Mouse (Mus musculus) CD4-positive, CD25-positive, alpha-beta regulatory T cell, adult 2 months (primary cell): ENCODE measurements around the gene Cdr2l.

Experiments
- DNase-seq: peaks from one replicate; pipeline ENCODE4 v3.0.0-alpha.2; 2012; ENCODE audit warnings: low read depth, low spot score

The Cdr2l gene

DNA sequence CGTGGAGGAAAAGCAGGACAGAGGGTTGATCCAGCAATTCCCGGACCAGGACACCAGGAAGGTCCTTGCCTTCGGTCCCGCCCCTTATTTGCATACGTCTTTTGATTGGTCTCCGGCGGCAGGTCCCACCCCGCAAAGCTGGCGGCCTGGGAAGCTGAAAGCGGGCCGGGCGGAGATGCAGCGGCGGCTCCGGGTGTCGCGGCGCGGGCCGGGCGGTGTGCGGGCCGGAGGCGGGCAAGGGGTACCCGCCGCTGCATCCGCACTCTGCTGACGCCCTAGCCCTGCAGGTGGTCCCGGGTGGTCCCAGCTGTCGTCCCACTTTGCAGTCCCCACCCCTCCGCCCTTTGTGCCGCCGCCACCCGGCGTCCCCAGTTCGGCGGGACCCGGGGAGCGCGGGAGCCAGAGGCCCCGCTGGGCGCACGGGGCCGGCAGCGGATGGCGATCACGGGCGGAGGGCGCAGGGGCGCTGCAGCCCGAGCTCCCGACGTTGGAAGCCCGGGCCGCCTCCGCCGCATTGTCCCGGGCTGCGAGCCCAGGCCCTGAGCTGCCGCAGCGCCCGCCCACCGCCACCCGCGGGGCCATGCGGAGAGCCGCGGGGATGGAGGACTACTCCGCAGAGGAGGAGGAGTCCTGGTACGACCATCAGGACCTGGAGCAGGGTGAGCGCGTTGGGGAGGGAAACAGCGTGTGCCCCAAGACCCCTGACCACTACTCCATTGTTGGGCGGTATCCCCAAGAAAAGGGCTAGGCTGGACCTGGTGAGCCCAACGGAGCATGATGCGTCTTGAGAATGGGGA, at the start of gene Cdr2l:
TSS of gene Cdr2l (plus strand) at position 174 of the 797 bp plus-strand sequence.
- DNase-seq: peak; percentile 45

DNA sequence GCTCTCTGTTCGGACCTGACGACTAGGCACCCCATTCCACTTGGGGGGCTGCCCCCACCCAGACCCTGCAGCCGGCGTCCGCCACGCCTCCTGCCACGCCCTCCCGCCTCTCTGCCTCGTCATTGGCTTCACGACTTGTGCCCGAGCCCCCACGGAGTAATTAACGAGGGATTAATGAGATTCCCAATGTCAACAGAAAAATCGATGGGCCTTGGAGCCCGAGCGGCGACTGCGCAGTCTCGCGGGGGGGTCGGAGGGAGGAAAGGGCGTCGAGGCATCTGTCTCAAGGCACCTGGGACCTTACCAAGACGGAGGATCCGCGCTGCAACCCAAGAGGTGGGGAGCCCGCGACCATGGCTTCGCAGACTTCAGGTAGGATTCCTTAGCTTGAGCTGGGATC, 47.2 kb upstream of the Cdr2l start, which contains the start of gene Otop3:
TSS of gene Otop3 (plus strand) at position 201 of the 400 bp plus-strand sequence.
- no peak for DNase-seq

DNA sequence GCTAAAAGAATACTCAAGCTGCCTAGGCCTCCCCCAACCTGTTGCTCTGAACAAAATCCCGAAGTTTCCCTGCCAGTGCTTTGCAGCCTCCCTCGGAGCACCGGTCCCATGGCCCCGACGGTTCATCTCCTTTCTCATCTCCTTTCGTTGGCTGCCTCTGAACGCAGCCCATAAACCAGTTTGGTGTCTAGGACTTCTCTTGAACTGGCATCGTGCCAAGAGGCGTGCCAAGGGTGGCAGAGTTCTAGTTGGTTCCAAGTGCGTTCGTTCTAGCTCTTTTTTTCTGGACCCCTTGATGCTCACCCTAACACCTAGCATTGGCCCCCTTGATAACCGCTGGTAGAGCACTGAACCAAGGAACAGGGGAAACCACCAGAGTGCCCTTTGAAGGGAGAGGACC, 46.5 kb upstream of the Cdr2l start:
- DNase-seq: no peak

DNA sequence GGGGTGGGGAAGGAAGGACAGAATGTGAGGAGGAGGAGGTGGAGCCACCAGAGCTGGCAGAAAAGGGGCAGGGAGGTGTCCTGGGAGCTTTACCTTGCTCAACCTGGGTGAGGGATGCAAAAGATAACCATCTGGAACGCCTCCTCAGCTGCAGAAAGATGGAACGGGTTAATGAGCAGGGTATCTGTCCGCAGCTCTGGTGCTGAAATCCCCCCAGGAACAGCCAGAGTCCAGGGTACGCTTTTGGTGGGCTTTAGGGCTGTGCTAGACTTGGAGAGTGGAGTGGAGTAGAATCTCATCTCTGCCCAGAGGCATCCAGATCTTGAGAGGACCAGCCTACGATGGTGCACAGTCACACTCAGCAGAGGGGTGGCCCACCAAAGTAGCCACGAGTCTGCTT, 45.6 kb upstream of the Cdr2l start:
- DNase-seq: no peak

DNA sequence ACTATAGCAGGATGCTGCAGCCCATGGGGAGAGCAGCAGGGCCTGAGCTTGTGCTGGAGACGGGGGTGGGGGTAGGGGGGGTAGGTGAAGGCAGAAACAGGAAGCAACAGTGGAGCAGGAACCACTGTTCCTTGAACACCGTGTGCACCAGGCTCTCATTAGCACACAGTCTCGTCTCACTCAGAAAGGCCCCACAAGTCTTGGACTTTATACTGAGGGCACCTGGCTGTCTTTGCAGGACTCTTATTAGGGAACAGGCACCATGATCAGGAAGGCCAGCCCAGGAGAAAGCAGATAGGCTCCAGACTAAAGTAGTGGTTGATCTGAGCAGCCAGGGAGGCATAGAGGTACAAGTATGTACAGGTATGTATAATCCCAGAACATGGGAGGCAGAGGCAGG, 44.4 kb upstream of the Cdr2l start:
- no peak for DNase-seq

DNA sequence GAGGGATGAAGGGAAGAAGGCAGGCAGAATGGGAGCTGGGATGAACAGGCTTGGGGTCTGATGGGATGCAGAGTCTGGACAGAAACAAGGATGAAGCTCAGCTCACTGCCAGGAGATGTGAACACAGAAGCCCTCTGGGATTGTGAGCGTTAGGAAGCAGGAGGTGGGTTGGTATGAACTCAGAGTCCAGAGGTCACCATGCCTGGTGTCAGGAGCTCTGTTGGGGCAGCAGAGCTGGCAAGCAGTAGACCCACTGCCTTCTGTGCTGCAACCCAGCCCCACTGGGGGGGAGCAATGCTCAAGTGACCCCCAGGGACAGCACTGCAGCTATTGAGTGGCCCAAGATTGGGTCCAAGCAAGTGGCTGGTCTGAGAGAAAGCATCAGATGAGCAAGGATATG, 43.9 kb upstream of the Cdr2l start:
- DNase-seq: no peak

DNA sequence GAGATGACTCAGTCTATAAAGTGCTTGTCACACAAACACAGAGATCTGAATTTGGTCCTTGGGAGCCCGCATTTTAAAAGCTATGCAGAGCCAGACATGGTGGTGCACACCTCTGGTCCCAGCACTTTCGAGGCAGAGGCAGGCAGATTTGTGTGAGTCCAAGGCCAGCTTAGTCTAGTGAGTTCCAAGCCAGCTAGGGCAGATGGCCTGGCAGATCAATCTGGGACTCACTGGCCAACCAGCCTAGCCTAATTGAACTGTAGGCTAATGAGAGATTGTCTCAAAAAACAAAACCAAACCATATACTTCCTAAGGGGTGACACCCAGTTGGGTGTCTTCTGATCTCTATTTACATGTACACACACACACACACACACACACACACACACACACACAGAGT, 40.5 kb upstream of the Cdr2l start:
- no peak for DNase-seq

DNA sequence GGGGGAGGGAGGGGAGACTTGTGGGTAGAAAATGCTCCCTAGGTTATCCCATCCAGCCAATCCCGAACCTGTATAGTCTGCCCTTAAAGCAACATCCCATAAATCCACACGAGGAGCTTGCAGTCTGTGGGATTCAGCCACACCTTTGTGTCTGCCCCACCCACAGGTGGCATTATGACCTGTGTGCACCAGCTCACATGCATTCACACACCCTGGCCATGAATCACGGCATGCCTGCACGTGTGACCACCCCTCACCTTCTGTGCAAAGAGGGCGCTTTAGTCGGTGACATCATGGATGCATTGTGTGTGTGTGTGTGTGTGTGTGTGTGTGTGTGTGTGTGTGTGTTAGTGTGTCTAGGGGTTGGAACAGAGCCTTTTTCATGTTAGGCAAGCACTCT, 39.9 kb upstream of the Cdr2l start:
- DNase-seq: no peak

DNA sequence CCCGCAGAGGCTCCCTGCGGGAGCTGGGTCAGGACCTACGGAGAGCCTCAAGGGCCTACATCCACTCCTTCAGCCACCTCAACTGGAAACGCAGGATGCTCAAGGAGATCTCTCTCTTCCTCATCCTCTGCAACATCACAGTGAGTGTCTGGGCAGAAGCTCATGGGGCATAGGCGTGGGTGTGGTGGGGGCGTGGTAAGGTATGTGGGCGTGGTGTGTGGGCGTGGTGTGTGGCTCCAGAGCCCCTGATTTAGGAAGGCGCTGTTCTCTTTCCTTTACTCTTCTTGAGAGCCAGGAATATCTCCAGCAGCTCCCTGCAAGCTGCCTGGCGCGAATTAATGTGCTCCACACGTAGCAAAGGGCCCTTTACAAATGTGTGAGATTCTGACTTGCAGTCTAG, 36.7 kb upstream of the Cdr2l start:
- no peak for DNase-seq

DNA sequence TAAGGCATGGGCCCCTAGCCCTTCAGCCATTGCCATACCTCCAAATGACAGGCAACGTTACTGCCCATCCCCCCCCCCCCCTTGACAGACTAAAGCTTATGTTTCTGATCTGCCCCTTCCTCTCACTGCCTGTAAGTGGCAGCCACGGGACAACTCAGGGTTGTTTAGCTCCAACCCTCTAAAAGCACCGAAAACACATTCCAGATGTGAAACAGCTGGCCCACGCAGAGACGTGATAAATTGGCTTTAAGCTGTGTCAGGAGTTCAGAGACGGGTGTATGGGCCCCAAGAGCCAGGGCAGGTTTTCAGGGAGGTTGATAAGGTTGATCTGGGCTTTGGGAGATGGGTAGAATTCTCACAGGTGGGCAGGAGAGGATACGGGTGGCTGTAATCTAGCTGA, 36.2 kb upstream of the Cdr2l start:
- DNase-seq: no peak

DNA sequence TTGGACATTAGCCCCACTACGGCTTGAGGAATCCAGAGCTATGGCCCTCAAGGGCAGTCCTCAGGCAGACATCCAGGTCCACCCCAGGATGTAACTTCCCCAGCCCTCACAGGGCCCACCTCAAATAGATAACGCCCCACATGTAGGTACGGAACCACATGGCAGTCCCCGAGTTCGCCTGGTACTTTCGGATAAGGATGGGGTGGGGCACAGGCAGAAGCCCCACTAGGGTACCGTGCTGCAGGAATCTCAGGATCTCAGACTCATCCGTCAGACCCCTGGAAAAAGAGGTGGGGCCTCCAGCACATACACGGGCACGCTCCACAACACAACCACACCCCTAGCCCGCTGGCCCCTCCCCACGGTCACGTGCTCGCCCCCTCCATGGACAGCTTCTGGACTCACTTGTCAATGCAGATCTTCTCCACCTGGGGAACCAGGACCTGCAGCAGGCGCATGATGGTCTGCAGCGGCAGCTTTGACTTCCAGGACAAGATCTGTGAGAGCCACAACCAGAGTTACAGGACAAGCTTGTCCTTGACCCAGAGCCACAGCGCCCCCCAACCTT, 33.0 kb upstream of the Cdr2l start:
- no peak for DNase-seq

DNA sequence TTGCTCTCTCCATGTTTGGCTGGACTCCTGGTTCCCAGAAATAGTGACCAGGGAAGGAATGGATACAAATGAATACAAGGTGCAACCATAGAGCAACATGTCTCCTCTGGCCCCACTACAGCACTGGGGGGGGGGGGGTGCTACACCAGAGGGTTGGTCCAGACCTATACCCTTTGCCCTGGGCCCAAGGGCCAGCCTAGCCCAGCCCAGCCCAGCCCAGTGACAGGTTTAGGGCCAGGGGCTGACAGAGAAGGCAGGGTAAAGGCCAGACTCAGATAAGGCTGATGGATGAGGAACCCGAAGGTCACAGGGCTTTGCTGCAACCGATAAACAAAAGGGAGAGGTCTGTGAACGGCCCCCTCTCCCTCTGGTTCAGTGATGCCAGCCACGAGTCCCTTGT, 31.7 kb upstream of the Cdr2l start:
- no peak for DNase-seq

DNA sequence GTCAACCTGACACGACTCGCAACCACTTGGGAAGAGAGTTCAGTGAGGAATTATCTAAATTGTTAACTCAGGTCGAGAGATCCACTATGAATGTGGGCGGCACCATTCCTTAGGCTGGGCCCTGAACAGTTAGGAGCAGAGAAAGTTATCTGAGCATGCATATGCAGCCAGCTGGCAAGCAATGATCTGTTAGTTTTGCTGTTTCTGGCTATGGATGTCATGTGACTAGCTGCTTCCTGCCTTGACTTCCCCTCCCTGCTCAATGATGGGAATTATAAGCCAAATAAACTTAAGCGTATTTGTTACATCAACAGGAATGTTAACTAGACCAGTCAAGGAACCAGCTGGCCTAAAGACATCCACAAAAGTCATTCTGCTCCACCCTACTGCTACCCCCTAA, 28.3 kb upstream of the Cdr2l start:
- DNase-seq: no peak

DNA sequence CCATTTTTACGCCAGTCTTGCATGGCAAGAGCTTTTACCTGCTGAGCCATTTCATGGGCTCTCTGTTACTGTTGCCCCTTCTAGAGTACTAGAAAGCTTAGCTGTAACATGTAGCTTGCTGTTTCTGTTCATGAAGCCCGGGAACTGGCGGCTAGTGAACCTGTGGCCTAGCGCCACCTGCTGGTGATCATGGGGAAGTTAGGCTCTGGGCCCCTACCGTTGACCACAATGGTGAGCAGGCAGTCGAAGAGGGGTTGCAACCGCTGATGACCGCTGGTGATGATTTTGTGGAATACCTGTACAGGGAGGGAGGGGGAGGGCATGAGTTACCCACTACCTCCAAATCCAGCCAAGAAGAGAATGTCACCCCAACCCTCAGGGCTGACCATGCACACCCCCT, 27.5 kb upstream of the Cdr2l start:
- peak; percentile 89 for DNase-seq

DNA sequence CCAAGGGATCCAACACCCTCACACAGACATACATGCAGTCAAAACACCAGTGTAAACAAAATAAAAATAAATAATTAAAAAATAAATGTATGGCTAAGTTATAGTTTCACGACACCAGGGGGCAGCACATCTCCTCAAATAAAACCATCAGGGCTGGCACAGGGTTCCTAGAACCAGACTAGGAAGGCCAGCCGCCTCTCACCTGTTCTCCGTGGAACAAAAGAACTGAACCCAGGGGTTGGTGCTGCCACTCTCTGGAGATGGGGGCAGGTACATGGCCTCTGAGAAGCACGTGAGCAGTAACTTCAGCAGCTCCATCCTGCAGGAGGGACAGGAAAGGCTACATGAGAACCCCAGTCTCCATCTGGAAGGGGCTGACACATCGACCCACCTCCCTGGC, 23.2 kb upstream of the Cdr2l start:
- peak; percentile 89 for DNase-seq

DNA sequence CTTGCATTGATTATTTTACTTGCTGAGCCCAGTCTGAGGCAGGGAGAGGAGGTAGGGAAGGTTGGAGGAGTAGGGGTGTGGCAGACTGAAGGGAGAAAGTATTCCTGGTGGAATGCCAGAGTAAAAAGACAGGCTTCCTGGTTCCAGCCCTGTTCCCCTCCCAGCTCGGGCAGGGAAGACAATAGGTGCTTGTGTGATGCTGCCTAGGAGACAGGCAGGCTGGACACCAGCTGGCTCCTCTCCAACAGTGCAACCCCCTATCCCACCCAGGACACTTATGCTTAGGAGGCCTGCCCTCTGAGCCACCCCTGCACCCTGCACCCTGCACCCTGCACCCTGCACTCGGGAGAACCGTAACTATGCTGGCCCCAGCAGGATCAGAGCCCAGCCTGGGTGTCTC, 22.4 kb upstream of the Cdr2l start:
- DNase-seq: no peak

DNA sequence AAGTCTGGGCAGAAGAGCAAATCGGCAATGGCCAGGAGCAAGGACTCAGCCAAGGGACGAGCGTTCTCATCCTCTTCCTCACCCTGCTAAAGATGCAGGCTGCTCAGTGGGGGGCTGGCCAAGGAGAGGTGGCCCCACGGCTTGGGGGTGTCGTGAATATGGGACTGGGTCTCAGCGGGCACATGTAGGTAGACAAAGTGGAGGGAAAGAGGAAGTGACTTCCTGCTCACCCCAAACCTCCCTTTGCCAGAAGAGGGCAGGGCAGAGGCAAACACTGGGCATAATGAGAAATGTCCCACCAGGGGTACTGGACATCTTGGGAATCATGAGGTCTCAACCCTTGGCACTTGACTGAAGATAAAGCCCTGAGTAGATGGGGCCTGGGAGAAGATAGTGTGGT, 22.0 kb upstream of the Cdr2l start:
- DNase-seq: no peak

DNA sequence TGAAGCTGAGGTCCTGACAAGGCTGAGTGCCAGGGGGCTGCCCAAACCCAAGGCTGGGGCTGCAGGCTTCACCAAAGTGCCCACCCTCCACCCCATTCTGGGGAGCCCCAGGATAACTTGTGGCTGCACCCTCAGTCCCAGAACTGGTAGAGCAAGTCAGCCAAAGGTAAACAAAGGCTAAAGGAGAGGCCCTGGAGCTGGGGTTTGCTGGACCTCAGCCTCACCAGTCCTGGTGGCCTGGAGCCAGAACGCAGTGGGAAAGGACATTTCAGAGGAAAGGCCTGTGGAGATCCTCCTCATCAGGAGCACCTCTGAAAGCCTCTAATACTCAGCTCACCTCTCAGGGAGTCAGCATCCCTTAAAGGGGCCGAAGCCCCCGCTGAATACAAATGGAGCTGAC, 17.6 kb upstream of the Cdr2l start:
- DNase-seq: no peak

DNA sequence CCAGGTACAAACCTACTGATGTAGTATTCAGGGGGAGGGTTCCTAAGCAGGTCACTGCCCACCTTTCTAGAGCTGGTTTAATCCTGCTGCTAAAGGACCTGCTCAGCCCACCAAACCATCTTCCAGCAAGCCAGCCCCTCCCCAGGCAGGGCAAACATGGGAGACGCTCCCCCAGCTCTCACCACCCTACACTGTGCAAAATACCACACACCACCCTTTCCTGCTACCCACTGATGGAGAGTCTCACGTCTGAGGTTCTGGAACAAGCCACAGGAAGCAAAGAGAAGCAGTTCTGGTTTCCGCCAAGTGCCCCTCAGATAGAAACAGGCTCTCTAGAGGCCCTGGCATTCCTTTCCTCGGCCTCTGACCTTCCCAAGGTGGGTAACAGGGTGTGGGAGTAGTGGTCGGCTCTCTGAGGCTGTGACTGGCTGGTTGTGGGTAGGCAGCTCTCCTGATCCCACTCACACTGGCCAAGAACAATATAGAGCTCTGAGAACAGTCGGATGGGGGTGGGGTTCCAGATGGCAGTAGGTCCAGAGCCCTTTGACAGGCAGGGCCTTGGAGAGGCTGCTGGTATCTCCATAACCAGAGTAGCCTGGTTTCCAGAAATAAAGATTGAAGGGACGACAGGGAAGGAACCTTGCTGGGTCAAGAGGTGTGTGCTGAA, 15.5 kb upstream of the Cdr2l start:
- DNase-seq: no peak

DNA sequence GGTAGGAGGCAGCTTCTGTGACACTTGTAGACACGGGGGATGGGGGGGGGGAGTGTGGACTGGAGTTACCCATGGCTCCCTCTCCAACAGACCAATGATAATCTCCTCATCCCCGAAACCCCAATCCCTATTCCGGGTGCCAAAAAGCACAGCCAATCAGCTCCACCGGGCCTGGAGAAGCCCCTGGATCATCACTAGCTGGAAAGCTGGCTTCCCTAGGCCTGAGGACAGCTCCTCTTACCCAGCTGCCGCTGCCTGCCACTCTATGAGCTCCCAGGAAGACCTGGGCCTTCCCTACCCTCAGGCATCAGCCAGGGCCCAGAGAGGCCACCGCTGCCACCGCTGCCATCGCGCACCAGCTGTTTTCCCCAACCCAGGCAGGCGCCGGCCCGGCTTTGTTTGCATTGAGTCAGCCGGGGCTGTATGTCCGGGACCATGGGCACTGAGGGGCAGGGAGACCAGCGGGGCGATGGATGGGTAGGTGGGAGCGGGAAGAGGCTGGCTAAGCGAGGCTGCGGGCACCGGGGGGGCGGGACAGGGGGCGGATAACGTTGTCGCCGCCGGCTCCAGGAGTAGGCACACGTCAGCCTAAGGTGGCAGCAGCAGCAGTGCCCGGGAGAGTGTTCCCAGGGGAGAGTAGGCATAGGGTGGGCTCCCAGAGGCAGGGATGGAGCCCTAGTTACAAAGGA, 14.9 kb upstream of the Cdr2l start:
- peak; percentile 39 for DNase-seq

DNA sequence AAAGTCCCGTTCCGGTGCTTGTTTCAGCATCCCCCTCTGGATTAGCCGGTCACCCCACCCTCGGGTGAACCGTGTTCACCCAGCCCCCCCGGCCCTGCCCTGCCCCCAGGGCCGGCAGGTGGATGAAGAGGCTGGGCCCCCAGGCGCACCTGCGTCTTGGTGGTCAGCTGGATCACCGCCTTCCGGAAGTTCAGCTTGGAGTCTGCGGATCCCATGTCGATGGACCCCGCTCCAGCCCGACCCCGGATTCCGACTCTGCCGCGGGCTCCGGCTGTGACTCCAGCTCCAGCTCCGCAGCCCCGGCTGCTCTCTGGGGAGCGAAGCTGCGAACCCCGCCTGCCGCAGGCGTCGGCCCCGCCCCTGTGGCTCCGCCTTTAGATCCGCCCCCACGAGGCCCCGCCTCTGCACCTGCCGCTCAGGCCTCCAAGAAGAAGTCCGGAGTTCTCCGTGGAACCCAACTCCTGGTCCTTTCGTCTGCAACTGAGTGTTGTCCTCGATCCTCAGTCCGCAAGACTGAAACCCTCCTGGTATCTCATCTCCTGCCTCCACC, 14.2 kb upstream of the Cdr2l start, which contains the start of gene Hid1:
TSS of gene Hid1 (minus strand) at position 362 of the 550 bp plus-strand sequence.
- peak; percentile 90 for DNase-seq

DNA sequence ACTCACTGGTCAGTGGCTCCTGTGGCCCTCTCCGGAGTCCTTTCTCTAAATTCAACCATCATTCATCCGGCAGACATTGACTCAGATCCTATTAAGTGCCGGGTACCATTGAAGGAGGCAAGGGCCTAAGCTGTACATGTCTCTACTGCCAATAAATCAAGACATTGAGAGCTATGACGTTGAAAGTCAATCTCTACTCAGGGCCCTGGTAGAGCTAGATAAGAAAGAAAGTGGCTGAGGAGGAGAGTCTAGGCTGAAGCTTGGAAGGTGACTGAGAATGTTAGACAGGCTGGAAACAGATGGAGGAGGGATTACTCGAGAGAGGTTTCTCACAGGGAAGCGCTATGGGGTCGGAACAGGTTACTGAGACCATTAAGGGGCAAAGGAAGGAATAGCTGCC, 11.3 kb upstream of the Cdr2l start:
- no peak for DNase-seq
